Mouse (Mus musculus) midbrain, embryonic 11.5 days (tissue): ENCODE results near the gene Gm32802. TPM values are rescaled to one million over a fixed set of nuclear protein-coding genes. Genes with fewer than 3 reads are reported as not detected.
"Not testable (repeated sequence)": the region's sequence is repeated elsewhere in the genome, so short reads cannot be mapped to it uniquely, and the experiment has no call there.

Experiments
- ATAC-seq: fragments of 200-750 bp; cut with Nextera tagmentation; 2 replicates; pipeline ENCODE4 v1.8.0; 2017; ENCODE audit warnings: moderate TSS enrichment, moderate library complexity; ENCODE audit not compliant: low FRiP score
- DNase-seq: peaks from one replicate; pipeline ENCODE4 v3.0.0; 2015; ENCODE audit warnings: low spot score; ENCODE audit errors: missing footprints
- H3K27ac ChIP-seq: fragments of 300-500 bp; sonication (generic); 2 replicates; pipeline ENCODE4 v1.5.1; 2014; ENCODE audit warnings: low read depth, low read length
- H3K27me3 ChIP-seq: fragments of 300-500 bp; sonication (generic); 2 replicates; pipeline ENCODE4 v1.6.1; 2014; ENCODE audit warnings: mild to moderate bottlenecking, low read length, moderate library complexity, mixed read lengths; ENCODE audit not compliant: control insufficient read depth, insufficient read depth
- H3K36me3 ChIP-seq: fragments of 300-500 bp; sonication (generic); 2 replicates; pipeline ENCODE4 v1.6.1; 2014; ENCODE audit warnings: mild to moderate bottlenecking, low read length, moderate library complexity, mixed read lengths; ENCODE audit not compliant: control insufficient read depth, insufficient read depth
- H3K4me1 ChIP-seq: fragments of 300-500 bp; sonication (generic); 2 replicates; pipeline ENCODE4 v1.6.1; 2014; ENCODE audit warnings: low read length; ENCODE audit not compliant: control insufficient read depth, insufficient read depth
- H3K4me2 ChIP-seq: fragments of 300-500 bp; sonication (generic); 2 replicates; pipeline ENCODE4 v1.6.1; 2014; ENCODE audit warnings: mild to moderate bottlenecking, moderate library complexity
- H3K4me3 ChIP-seq: fragments of 300-500 bp; sonication (generic); 2 replicates; pipeline ENCODE4 v1.5.1; 2014; ENCODE audit warnings: low read depth, low read length
- H3K9ac ChIP-seq: fragments of 300-500 bp; sonication (generic); 2 replicates; pipeline ENCODE4 v1.6.1; 2014; ENCODE audit warnings: low read length
- H3K9me3 ChIP-seq: fragments of 300-500 bp; sonication (generic); 2 replicates; pipeline ENCODE4 v1.6.1; 2016; ENCODE audit warnings: low read length; ENCODE audit not compliant: control insufficient read depth
- WGBS: fragments of 180-500 bp; shearing (Covaris S2); extraction: QIAGEN DNeasy Blood & Tissue Kit; methylation state at CpG from one replicate; pipeline ENCODE4 v1.1.7; 2014; 5-methylcytosine and 5-hydroxymethylcytosine counted together
- polyA plus RNA-seq: library from polyadenylated mRNA; unstranded; fragments of >200 nt; fragmentation: Nextera tagmentation; extraction: Ambion mirVana; gene quantifications from 2 replicates; pipeline ENCODE4 v1.2.1, GENCODE M21; 2014

Gm32802 gene
- polyA plus RNA-seq, 1 experiment from 2014 or later, result 0.08 TPM

- not testable (repeated sequence) for H3K27me3 ChIP-seq, H3K36me3 ChIP-seq, H3K9me3 ChIP-seq, DNase-seq, H3K4me3 ChIP-seq, H3K27ac ChIP-seq, H3K4me2 ChIP-seq, ATAC-seq, H3K4me1 ChIP-seq, H3K9ac ChIP-seq
- WGBS, result no CpG with 5 or more reads among the region's 4 CpGs
Observed at GRCm38 (mm10) chr10:118278069-118278468, 19.6 kb downstream of the Gm32802 start.

GRCm38 (mm10) chr10:118282565-118282964 lies 24.1 kb downstream of the Gm32802 start:
- H3K27ac ChIP-seq, H3K9me3 ChIP-seq, ATAC-seq, H3K4me1 ChIP-seq, H3K4me2 ChIP-seq, DNase-seq, H3K36me3 ChIP-seq, H3K4me3 ChIP-seq, H3K9ac ChIP-seq, H3K27me3 ChIP-seq: not testable (repeated sequence)
- 82% methylated on average over 7 of the region's 7 CpGs for WGBS

- ATAC-seq, H3K36me3 ChIP-seq, H3K9ac ChIP-seq, H3K4me3 ChIP-seq, H3K27me3 ChIP-seq, H3K4me2 ChIP-seq, H3K4me1 ChIP-seq, H3K27ac ChIP-seq, H3K9me3 ChIP-seq, DNase-seq: not testable (repeated sequence)
- 90% methylated on average over 2 of the region's 5 CpGs for WGBS
Observed at GRCm38 (mm10) chr10:118283016-118283415, 24.5 kb downstream of the Gm32802 start.

- H3K36me3 ChIP-seq, result no peaks in the 10 kb centered on the region
- no peak within 1 kb of the TSS for H3K9ac ChIP-seq
- no peak within 1 kb of the TSS for H3K4me3 ChIP-seq
- no peaks in the 10 kb centered on the region for H3K4me1 ChIP-seq
- H3K27me3 ChIP-seq, result no peaks in the 10 kb centered on the region
- H3K4me2 ChIP-seq, result no peak within 1 kb of the TSS
- 95% methylated on average over 6 of the region's 6 CpGs for WGBS
- no peak for DNase-seq
- no peak within 1 kb of the TSS for H3K27ac ChIP-seq
- H3K9me3 ChIP-seq, result no peaks in the 10 kb centered on the region
- no peak for ATAC-seq
Observed at GRCm38 (mm10) chr10:118294938-118295337, 36.5 kb downstream of the Gm32802 start, which contains the start of gene Iltifb. Gene Iltifb, minus strand, starts transcription at chr10:118295038.

GRCm38 (mm10) chr10:118302133-118302532 lies 43.6 kb downstream of the Gm32802 start:
- WGBS, result 51% methylated on average over 2 of the region's 2 CpGs
- H3K27me3 ChIP-seq, H3K4me2 ChIP-seq, H3K27ac ChIP-seq, H3K9me3 ChIP-seq, H3K36me3 ChIP-seq, H3K4me3 ChIP-seq, DNase-seq, H3K9ac ChIP-seq, H3K4me1 ChIP-seq, ATAC-seq: not testable (repeated sequence)

Other genes with a start within 250 kb of the Gm32802 start
- 56.7 and 59.0 TPM in 2 replicates for gene Mdm1, start 116.9 kb upstream of the Gm32802 start, polyA plus RNA-seq
- gene Il22, start 53.7 kb upstream of the Gm32802 start, polyA plus RNA-seq, result 0.19 TPM in 1 of 2 replicates, not detected in the other
- gene Gm32717, start 17.9 kb upstream of the Gm32802 start, polyA plus RNA-seq, result 0.08 TPM in 2 replicates
- gene Iltifb, start 36.4 kb downstream of the Gm32802 start, polyA plus RNA-seq, result not detected in 2 replicates
- gene Gm9040, start 68.3 kb downstream of the Gm32802 start, polyA plus RNA-seq, result not detected in 2 replicates
- gene Gm9044, start 73.7 kb downstream of the Gm32802 start, polyA plus RNA-seq, result not detected in 2 replicates
- gene Gm9045, start 79.1 kb downstream of the Gm32802 start, polyA plus RNA-seq, result 0.11 TPM in 1 of 2 replicates, not detected in the other
- not detected in 2 replicates for gene Gm9046, start 84.6 kb downstream of the Gm32802 start, polyA plus RNA-seq
- not detected in 2 replicates for gene Gm9048, start 90.0 kb downstream of the Gm32802 start, polyA plus RNA-seq
- 0.11 TPM in 1 of 2 replicates, not detected in the other for gene Gm9049, start 95.4 kb downstream of the Gm32802 start, polyA plus RNA-seq
- not detected in 2 replicates for gene Ifng, start 182.4 kb downstream of the Gm32802 start, polyA plus RNA-seq